Mouse (Mus musculus) spleen, postnatal 10 days (tissue): Measurements from ENCODE around the gene Fgf7.

Experiments
- DNase-seq, 2 experiments: peaks; one replicate each; pipeline ENCODE4 v3.0.0; 2021 to 2022; ENCODE audit warnings: low spot score in 2 of 2

Fgf7 gene

GRCm38 (mm10) chr2:126061037-126061773 lies 26.7 kb downstream of the Fgf7 start:
- DNase-seq: no peak

- DNase-seq: no peak
Measured at GRCm38 (mm10) chr2:126062876-126063275, 28.4 kb downstream of the Fgf7 start.

- no peak for DNase-seq
Measured at GRCm38 (mm10) chr2:126064814-126065213, 30.4 kb downstream of the Fgf7 start.

- DNase-seq: no peak
Measured at GRCm38 (mm10) chr2:126065303-126065856, 30.9 kb downstream of the Fgf7 start.

- no peak for DNase-seq
Measured at GRCm38 (mm10) chr2:126069740-126070139, 35.3 kb downstream of the Fgf7 start.

- DNase-seq: no peak
Measured at GRCm38 (mm10) chr2:126073744-126074143, 39.3 kb downstream of the Fgf7 start.

DNA sequence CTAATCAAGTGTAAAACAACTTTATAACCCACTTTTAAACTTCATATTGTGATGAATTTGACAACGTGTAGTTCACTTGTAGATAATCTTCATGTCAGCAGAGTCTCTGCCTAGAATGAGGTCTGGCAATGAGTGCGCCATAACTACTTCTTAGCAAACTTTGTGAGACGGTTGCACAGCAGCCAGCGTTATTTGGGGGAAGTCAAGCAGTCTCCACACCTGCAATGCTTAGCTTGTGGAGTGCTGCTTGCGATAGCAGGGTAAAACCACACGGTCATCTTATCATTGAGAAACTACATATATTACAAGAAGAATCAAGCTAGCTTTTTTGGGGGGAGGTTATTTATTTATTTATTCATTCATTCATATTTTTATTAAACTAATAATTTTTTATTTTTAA lies 42.0 kb downstream of the Fgf7 start:
- no peak for DNase-seq

DNA sequence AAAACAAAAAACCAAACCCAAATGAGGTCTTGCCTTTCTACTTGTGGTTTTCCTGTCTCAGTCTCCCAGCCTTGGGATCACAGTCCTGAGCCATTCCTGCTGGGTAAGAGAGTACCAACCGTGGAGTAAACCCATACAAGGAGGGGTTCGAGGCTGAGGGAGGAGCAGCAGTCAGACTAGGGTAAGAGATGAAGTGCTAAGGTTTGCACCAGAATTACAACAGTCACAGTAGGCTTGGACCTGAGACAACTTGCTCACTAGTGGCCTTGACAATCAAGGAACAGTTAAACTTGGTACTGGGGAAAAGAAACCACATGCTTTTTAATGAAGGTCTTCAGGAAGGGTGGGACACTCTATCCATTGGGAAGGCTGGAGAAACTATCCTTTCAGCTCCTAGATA lies 44.6 kb downstream of the Fgf7 start:
- no peak for DNase-seq

DNA sequence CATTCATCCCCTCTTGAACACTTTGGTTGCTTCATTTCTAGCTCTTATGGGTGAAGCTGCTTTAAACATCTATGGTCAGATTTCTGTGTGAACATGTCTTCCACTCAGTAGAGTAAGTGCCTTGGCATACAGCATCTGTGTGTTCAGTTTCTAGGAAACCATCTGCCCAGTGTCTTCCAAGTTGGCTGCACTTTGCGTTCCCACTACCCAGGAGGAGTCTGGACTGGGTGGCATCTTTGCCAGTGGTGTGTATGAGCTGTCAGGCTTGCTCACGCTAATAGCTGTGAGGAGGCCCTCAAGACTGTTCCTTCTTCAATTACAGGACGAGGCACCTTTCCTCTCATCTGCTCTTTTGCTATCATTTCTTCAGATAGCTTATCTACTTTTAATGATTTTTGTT lies 49.9 kb downstream of the Fgf7 start:
- no peak for DNase-seq

DNA sequence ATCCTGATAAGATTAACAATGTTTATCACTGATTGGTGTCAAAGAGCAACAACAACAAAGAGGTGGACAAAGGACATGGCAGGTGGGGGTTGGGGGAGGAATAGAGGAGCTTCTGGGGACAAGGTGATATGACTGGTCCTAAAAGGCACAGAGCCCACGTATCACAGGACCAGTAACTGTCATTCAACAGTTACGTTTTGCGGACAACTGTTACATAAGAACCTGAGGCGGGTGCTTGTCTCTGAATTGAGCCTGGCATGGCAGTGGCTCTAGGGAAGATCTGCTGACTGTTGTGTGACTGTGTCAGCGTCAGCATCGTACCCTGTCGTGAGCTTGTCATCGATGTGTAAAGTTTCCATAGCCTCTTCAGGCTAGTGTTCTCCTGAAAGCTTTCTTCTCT lies 51.7 kb downstream of the Fgf7 start:
- no peak for DNase-seq

DNA sequence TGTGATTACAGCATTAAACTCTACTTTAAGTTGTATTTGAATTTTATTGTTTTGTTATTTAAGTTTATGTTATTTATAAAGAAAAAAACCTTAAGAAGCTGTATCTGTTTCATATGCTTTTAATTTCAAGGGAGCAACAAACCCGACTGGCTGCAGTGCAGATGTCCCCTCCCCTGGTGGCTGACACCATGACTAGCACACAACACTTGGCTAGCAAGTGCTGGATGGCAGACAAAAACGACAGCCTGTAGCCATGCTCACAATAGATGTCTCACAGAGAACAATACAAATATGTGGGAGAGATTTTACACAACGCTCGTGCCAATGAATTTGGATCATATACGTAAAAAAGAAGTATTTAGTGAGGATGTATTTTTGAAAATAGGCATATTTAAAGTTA lies 56.0 kb downstream of the Fgf7 start:
- no peak for DNase-seq

GRCm38 (mm10) chr2:126094616-126095015 lies 60.2 kb downstream of the Fgf7 start:
- no peak for DNase-seq
